Mouse (Mus musculus) ES-Bruce4 (cell line): ENCODE measurements around the gene Gpx8.

ENCODE experiments used
- CTCF ChIP-seq: IDR thresholded peaks from one replicate; pipeline ENCODE4 v1.8.1; 2011; ENCODE audit warnings: low read depth, low read length
- EP300 ChIP-seq: IDR thresholded peaks from 2 replicates; pipeline ENCODE4 v1.6.1; 2011; ENCODE audit warnings: low read depth, low read length; ENCODE audit not compliant: insufficient read depth

GRCm38 (mm10) chr13:113022467-113022866 lies 23.7 kb downstream of the Gpx8 start:
- TF ChIP-seq EP300: no peak
- no peak for TF ChIP-seq CTCF
